Mouse (Mus musculus) ES-E14 (cell line): Measurements from ENCODE around the gene Pappa. TPM values are rescaled to one million over a fixed set of nuclear protein-coding genes. Genes with fewer than 3 reads are reported as not detected.

Source experiments
- DNase-seq: peaks from one replicate; pipeline ENCODE4 v3.0.0-alpha.2; 2013; ENCODE audit warnings: low read depth, low spot score
- H3K27ac ChIP-seq: 2 replicates; pipeline ENCODE4 v1.5.1; 2012; ENCODE audit warnings: low read depth, mild to moderate bottlenecking, low read length, moderate library complexity, mixed read lengths; ENCODE audit not compliant: poor library complexity, insufficient read depth, severe bottlenecking
- H3K36me3 ChIP-seq: 2 replicates; pipeline ENCODE4 v1.6.1; 2012; ENCODE audit warnings: mild to moderate bottlenecking, low read length, moderate library complexity, mixed read lengths; ENCODE audit not compliant: control insufficient read depth, poor library complexity, insufficient read depth, severe bottlenecking
- H3K4me1 ChIP-seq, 2 experiments: fragments of 150-350 bp in 1 of 2; sonication (generic) in 1 of 2; 2 replicates each; pipeline ENCODE4 v1.6.1; 2012; ENCODE audit warnings: low read length in 2 of 2, mild to moderate bottlenecking in 1 of 2, mixed read lengths in 1 of 2; ENCODE audit not compliant: control insufficient read depth in 2 of 2, insufficient read depth in 2 of 2, poor library complexity in 1 of 2
- H3K4me3 ChIP-seq, 2 experiments: fragments of 150-350 bp in 1 of 2; sonication (generic) in 1 of 2; 2 replicates each; pipeline ENCODE4 v1.5.1; 2012; ENCODE audit warnings: low read length in 2 of 2, low read depth in 1 of 2, mild to moderate bottlenecking in 1 of 2, mixed read lengths in 1 of 2; ENCODE audit not compliant: insufficient read depth in 1 of 2, poor library complexity in 1 of 2, severe bottlenecking in 1 of 2
- H3K9ac ChIP-seq: 2 replicates; pipeline ENCODE4 v1.6.1; 2012; ENCODE audit warnings: low read depth, mild to moderate bottlenecking, low read length, mixed read lengths; ENCODE audit not compliant: poor library complexity, insufficient read depth, severe bottlenecking
- H3K9me3 ChIP-seq: fragments of 150-350 bp; sonication (generic); 2 replicates; pipeline ENCODE4 v1.6.1; 2012; ENCODE audit warnings: low read depth, mild to moderate bottlenecking, low read length; ENCODE audit not compliant: control insufficient read depth, insufficient read depth
- CHD2 ChIP-seq: IDR thresholded peaks from 2 replicates; pipeline ENCODE4 v1.6.1; 2014; ENCODE audit warnings: mild to moderate bottlenecking, low read depth, low read length, inconsistent platforms
- HCFC1 ChIP-seq: IDR thresholded peaks from 2 replicates; pipeline ENCODE4 v1.6.1; 2012; ENCODE audit warnings: low read length, inconsistent platforms, borderline replicate concordance; ENCODE audit not compliant: insufficient read depth
- MAFK ChIP-seq: IDR thresholded peaks from 2 replicates; pipeline ENCODE4 v1.6.1; 2014; ENCODE audit warnings: mild to moderate bottlenecking, low read depth, low read length, inconsistent platforms; ENCODE audit not compliant: insufficient read depth
- ZC3H11A ChIP-seq: IDR thresholded peaks from 2 replicates; pipeline ENCODE4 v1.6.1; 2012; ENCODE audit warnings: low read depth, mild to moderate bottlenecking, inconsistent platforms, low read length, borderline replicate concordance
- ZNF384 ChIP-seq: IDR thresholded peaks from 2 replicates; pipeline ENCODE4 v1.6.1; 2012; ENCODE audit warnings: low read depth, low read length, inconsistent platforms
- in situ Hi-C, 2 experiments: fragments of 600-800 bp; cut with MboI; formaldehyde crosslinking; loops; one replicate each; pipeline ENCODE4 v1.15.1; 2025; ENCODE audit warnings: low sequenced_read_pairs in 2 of 2, inconsistent platforms in 1 of 2; ENCODE audit not compliant: unreplicated experiment in 2 of 2
- total RNA-seq: library from RNA; depleted of rRNA; stranded (reverse); fragments of 300-350 nt; gene quantifications from 2 replicates; pipeline ENCODE4 v1.2.3, GENCODE M21; 2012

Pappa gene
- total RNA-seq, 1 experiment = 0.98 TPM

GRCm38 (mm10) chr4:65192810-65193209 lies 68.8 kb downstream of the Pappa start:
- Histone ChIP-seq H3K36me3 (no peaks in the 10 kb centered on the region), H3K9ac (no peak overlapping the region), H3K4me3 (no peak overlapping the region), H3K27ac (no peak overlapping the region), H3K9me3 (no peaks in the 10 kb centered on the region), H3K4me1 (no peaks in the 10 kb centered on the region)
- DNase-seq = no peak
- in situ Hi-C loops = no loop called here
- TF ChIP-seq MAFK (no peak), ZNF384 (no peak), CHD2 (no peak), HCFC1 (no peak), ZC3H11A (no peak)

- Histone ChIP-seq H3K9me3 (no peaks in the 10 kb centered on the region), H3K27ac (no peak overlapping the region), H3K4me3 (no peak overlapping the region), H3K4me1 (no peaks in the 10 kb centered on the region), H3K36me3 (no peaks in the 10 kb centered on the region), H3K9ac (no peak overlapping the region)
- no peak for DNase-seq
- TF ChIP-seq CHD2 (no peak), ZNF384 (no peak), MAFK (no peak), ZC3H11A (no peak), HCFC1 (no peak)
- in situ Hi-C loops = no loop called here
Observed at GRCm38 (mm10) chr4:65195971-65196370, 72.0 kb downstream of the Pappa start.

GRCm38 (mm10) chr4:65203666-65204065 lies 79.7 kb downstream of the Pappa start:
- DNase-seq = no peak
- Histone ChIP-seq H3K27ac (no peak overlapping the region), H3K9ac (no peak overlapping the region), H3K36me3 (no peaks in the 10 kb centered on the region), H3K9me3 (no peaks in the 10 kb centered on the region), H3K4me1 (no peaks in the 10 kb centered on the region), H3K4me3 (no peak overlapping the region)
- no peak for TF ChIP-seq ZNF384
- TF ChIP-seq ZC3H11A = no peak
- in situ Hi-C loops = no loop called here

- Histone ChIP-seq H3K9ac (no peak overlapping the region), H3K9me3 (no peaks in the 10 kb centered on the region), H3K27ac (no peak overlapping the region), H3K4me1 (no peaks in the 10 kb centered on the region), H3K36me3 (no peaks in the 10 kb centered on the region), H3K4me3 (no peak overlapping the region)
- in situ Hi-C loops = no loop called here
- DNase-seq = no peak
- TF ChIP-seq CHD2 (no peak), HCFC1 (no peak), ZNF384 (no peak), ZC3H11A (no peak), MAFK (no peak)
Observed at GRCm38 (mm10) chr4:65205446-65205845, 81.5 kb downstream of the Pappa start.

GRCm38 (mm10) chr4:65209369-65210015 lies 85.5 kb downstream of the Pappa start:
- no peak for DNase-seq
- no peaks in the 10 kb centered on the region for H3K4me1 ChIP-seq
- H3K27ac ChIP-seq = no peak overlapping the region
- H3K4me3 ChIP-seq = no peak overlapping the region
- in situ Hi-C loops = no loop called here
- no peak for TF ChIP-seq ZNF384
- TF ChIP-seq MAFK = no peak
- no peak for TF ChIP-seq ZC3H11A
- no peaks in the 10 kb centered on the region for H3K9me3 ChIP-seq
- no peaks in the 10 kb centered on the region for H3K36me3 ChIP-seq
- H3K9ac ChIP-seq = no peak overlapping the region
